In genomic region chr7:28807641-28808220, GRCm38 (mm10) we compare ENCODE assay signal across 8 mouse cellular contexts. TPM values are rescaled to one million over a fixed set of nuclear protein-coding genes. Genes with fewer than 3 reads are reported as not detected.
DNase-seq lines count a peak whose midpoint lies in the region; ATAC-seq lines count a peak whose summit lies in the region.

No protein-coding gene starts in this region.

- 47% methylated on average over 6 of the region's 8 CpGs for WGBS in neural tube, embryonic 11.5 days
- WGBS in embryonic facial prominence, embryonic 11.5 days: 44% methylated on average over 6 of the region's 8 CpGs
- WGBS in liver, embryonic 15.5 days (ENCODE audit: insufficient replicate concordance): 54% methylated on average over 7 of the region's 8 CpGs

- peak overlapping the region; percentile 85 for H3K4me3 ChIP-seq in neural tube, embryonic 11.5 days (ENCODE audit: low read depth, low read length)
- no peak overlapping the region; the same call in 1 of the 2 replicates for H3K4me3 ChIP-seq in embryonic facial prominence, embryonic 11.5 days (ENCODE audit: low read depth, low read length)
- peak overlapping the region; percentile 85 for H3K4me3 ChIP-seq in liver, embryonic 15.5 days (replicated peaks)

- H3K9ac ChIP-seq in neural tube, embryonic 11.5 days (ENCODE audit: low read length): peak overlapping the region; percentile 89
- H3K9ac ChIP-seq in embryonic facial prominence, embryonic 11.5 days (replicated peaks; ENCODE audit: low read length): peak overlapping the region; percentile 92
- H3K9ac ChIP-seq in liver, embryonic 15.5 days: peak overlapping the region; percentile 93

- ATAC-seq in neural tube, embryonic 11.5 days (ENCODE audit: insufficient read depth, low FRiP score, low TSS enrichment): no peak
- ATAC-seq in embryonic facial prominence, embryonic 11.5 days (replicated peaks; ENCODE audit: insufficient number of reproducible peaks, low FRiP score, low TSS enrichment, low read depth): no peak
- ATAC-seq in liver, embryonic 15.5 days (ENCODE audit: insufficient read depth): no peak

- H3K36me3 ChIP-seq in neural tube, embryonic 11.5 days (ENCODE audit: control insufficient read depth, insufficient read depth, low read length): no peaks in the 10 kb centered on the region; the same call in 1 of the 2 replicates
- no peaks in the 10 kb centered on the region for H3K36me3 ChIP-seq in embryonic facial prominence, embryonic 11.5 days (replicated peaks; ENCODE audit: control insufficient read depth, insufficient read depth, low read depth, low read length)
- H3K36me3 ChIP-seq in liver, embryonic 15.5 days (replicated peaks): peaks cover 11% of the 10 kb centered on the region

- H3K27me3 ChIP-seq in neural tube, embryonic 11.5 days (ENCODE audit: control insufficient read depth, insufficient read depth, low read length): no peaks in the 10 kb centered on the region
- H3K27me3 ChIP-seq in embryonic facial prominence, embryonic 11.5 days (ENCODE audit: control insufficient read depth, insufficient read depth, low read length): no peaks in the 10 kb centered on the region
- no peaks in the 10 kb centered on the region for H3K27me3 ChIP-seq in liver, embryonic 15.5 days

- intact Hi-C loops in left cerebral cortex, postnatal 36 days (cut with DNase I): no loop called here

- H3K27ac ChIP-seq in neural tube, embryonic 11.5 days (ENCODE audit: low read depth, low read length): peak overlapping the region; percentile 99; the same call in 1 of the 2 replicates
- H3K27ac ChIP-seq in embryonic facial prominence, embryonic 11.5 days (replicated peaks; ENCODE audit: low read depth, low read length): peak overlapping the region; percentile 98; the same call in 1 of the 2 replicates
- H3K27ac ChIP-seq in liver, embryonic 15.5 days (replicated peaks): peak overlapping the region; percentile 96

- H3K4me2 ChIP-seq in neural tube, embryonic 11.5 days (ENCODE audit: low read depth): peak overlapping the region; percentile 99
- H3K4me2 ChIP-seq in embryonic facial prominence, embryonic 11.5 days (ENCODE audit: low read depth, low read length): peak overlapping the region; percentile 89
- H3K4me2 ChIP-seq in liver, embryonic 15.5 days: peak overlapping the region; percentile 88

- H3K9me3 ChIP-seq in neural tube, embryonic 11.5 days (ENCODE audit: control insufficient read depth, low read length): no peaks in the 10 kb centered on the region
- no peaks in the 10 kb centered on the region for H3K9me3 ChIP-seq in embryonic facial prominence, embryonic 11.5 days (replicated peaks; ENCODE audit: control insufficient read depth, low read length)
- no peaks in the 10 kb centered on the region for H3K9me3 ChIP-seq in liver, embryonic 15.5 days (replicated peaks)

- peaks cover 20% of the 10 kb centered on the region for H3K4me1 ChIP-seq in neural tube, embryonic 11.5 days (ENCODE audit: control insufficient read depth, insufficient read depth, low read length)
- peaks cover 9% of the 10 kb centered on the region for H3K4me1 ChIP-seq in embryonic facial prominence, embryonic 11.5 days (ENCODE audit: control insufficient read depth, insufficient read depth, low read length)
- H3K4me1 ChIP-seq in liver, embryonic 15.5 days (replicated peaks): peaks cover 48% of the 10 kb centered on the region

- no peak for DNase-seq in neural tube, embryonic 11.5 days (ENCODE audit: low spot score)
- no peak for DNase-seq in neural tube, embryonic 10.5 days (ENCODE audit: extremely low spot score, low spot score)
- DNase-seq in embryonic facial prominence, embryonic 11.5 days (ENCODE audit: low spot score): no peak
- DNase-seq in heart, postnatal 4 days: peak; percentile 50
- DNase-seq in skeletal muscle tissue, adult 2 months (ENCODE audit: low read depth, low spot score): peak; percentile 70
- DNase-seq in left cerebral cortex, postnatal 36 days (ENCODE audit: low spot score in 2 of 2): no peak
- DNase-seq in right cerebral cortex, adult 2 months (ENCODE audit: low spot score in 2 of 2): no peak

RNA-seq across cellular contexts. Expression of gene Hnrnpl, which starts 0.6 kb away (rescaled TPM):
- polyA plus RNA-seq in neural tube, embryonic 11.5 days (2014; fragmentation: Nextera tagmentation; extraction: Ambion mirVana): 320 and 326 TPM in 2 replicates
- polyA plus RNA-seq in embryonic facial prominence, embryonic 11.5 days (2014; fragmentation: Nextera tagmentation; extraction: Ambion mirVana): 328 and 350 TPM in 2 replicates
- total RNA-seq in heart, postnatal 4 days (2021): 100 to 1,000 TPM; 549 to 557 TPM
- polyA plus RNA-seq in liver, embryonic 15.5 days (2015; fragmentation: Nextera tagmentation; extraction: Ambion mirVana): 79.3 and 86.9 TPM in 2 replicates
- 100 to 1,000 TPM; 414 to 415 TPM for total RNA-seq in left cerebral cortex, postnatal 36 days (2021)

RNA-seq across cellular contexts. Expression of gene Ech1, which starts 17.3 kb away (rescaled TPM):
- polyA plus RNA-seq in neural tube, embryonic 11.5 days (2014; fragmentation: Nextera tagmentation; extraction: Ambion mirVana): 88.7 and 90.9 TPM in 2 replicates
- 103 and 106 TPM in 2 replicates for polyA plus RNA-seq in embryonic facial prominence, embryonic 11.5 days (2014; fragmentation: Nextera tagmentation; extraction: Ambion mirVana)
- total RNA-seq in heart, postnatal 4 days (2021): 100 to 1,000 TPM; 647 to 783 TPM
- 125 and 148 TPM in 2 replicates for polyA plus RNA-seq in liver, embryonic 15.5 days (2015; fragmentation: Nextera tagmentation; extraction: Ambion mirVana)
- 10 to 100 TPM; 45.0 to 47.8 TPM for total RNA-seq in left cerebral cortex, postnatal 36 days (2021)

RNA-seq across cellular contexts. Expression of gene Rinl, which starts 19.0 kb away (rescaled TPM):
- 2.6 and 2.8 TPM in 2 replicates for polyA plus RNA-seq in neural tube, embryonic 11.5 days (2014; fragmentation: Nextera tagmentation; extraction: Ambion mirVana)
- polyA plus RNA-seq in embryonic facial prominence, embryonic 11.5 days (2014; fragmentation: Nextera tagmentation; extraction: Ambion mirVana): 2.3 and 3.2 TPM in 2 replicates
- total RNA-seq in heart, postnatal 4 days (2021): 1 to 10 TPM; 1.1 to 1.8 TPM
- polyA plus RNA-seq in liver, embryonic 15.5 days (2015; fragmentation: Nextera tagmentation; extraction: Ambion mirVana): 9.4 and 10.2 TPM in 2 replicates
- 1 to 10 TPM; 2.3 to 3.1 TPM for total RNA-seq in left cerebral cortex, postnatal 36 days (2021)

RNA-seq across cellular contexts. Expression of gene Lgals4, which starts 25.9 kb away (rescaled TPM):
- polyA plus RNA-seq in neural tube, embryonic 11.5 days (2014; fragmentation: Nextera tagmentation; extraction: Ambion mirVana): 1.5 and 1.8 TPM in 2 replicates
- polyA plus RNA-seq in embryonic facial prominence, embryonic 11.5 days (2014; fragmentation: Nextera tagmentation; extraction: Ambion mirVana): 1.5 and 1.9 TPM in 2 replicates
- total RNA-seq in heart, postnatal 4 days (2021): 10 to 100 TPM; 17.8 to 20.8 TPM
- polyA plus RNA-seq in liver, embryonic 15.5 days (2015; fragmentation: Nextera tagmentation; extraction: Ambion mirVana): 4.8 and 6.4 TPM in 2 replicates
- total RNA-seq in left cerebral cortex, postnatal 36 days (2021): 1 to 10 TPM; 1.2 to 5.0 TPM

RNA-seq across cellular contexts. Expression of gene Nfkbib, which starts 40.4 kb away (rescaled TPM):
- 49.7 and 57.3 TPM in 2 replicates for polyA plus RNA-seq in neural tube, embryonic 11.5 days (2014; fragmentation: Nextera tagmentation; extraction: Ambion mirVana)
- polyA plus RNA-seq in embryonic facial prominence, embryonic 11.5 days (2014; fragmentation: Nextera tagmentation; extraction: Ambion mirVana): 33.4 and 41.0 TPM in 2 replicates
- total RNA-seq in heart, postnatal 4 days (2021): 10 to 100 TPM; 14.4 to 14.5 TPM
- polyA plus RNA-seq in liver, embryonic 15.5 days (2015; fragmentation: Nextera tagmentation; extraction: Ambion mirVana): 29.4 and 33.3 TPM in 2 replicates
- 10 to 100 TPM; 34.7 to 38.9 TPM for total RNA-seq in left cerebral cortex, postnatal 36 days (2021)

Comparison
In these comparisons a context has a peak if more than half of its experiments do, and no peak if none do; other contexts are left out.
1. DNase-seq: peak in heart, postnatal 4 days (single experiment) and skeletal muscle tissue, adult 2 months (single experiment); none in neural tube, embryonic 11.5 days (single experiment), neural tube, embryonic 10.5 days (single experiment), embryonic facial prominence, embryonic 11.5 days (single experiment), left cerebral cortex, postnatal 36 days (0 of 2) and right cerebral cortex, adult 2 months (0 of 2).
2. Peak in every context shown above with its lines, with median percentiles within 50 percentile points of each other: H3K27ac ChIP-seq, H3K4me2 ChIP-seq and H3K9ac ChIP-seq.